Mouse (Mus musculus): ENCODE data around the gene Cab39l. TPM values are rescaled to one million over a fixed set of nuclear protein-coding genes. Genes with fewer than 3 reads are reported as not detected.

Gene Cab39l
- polyA plus RNA-seq, 1 experiment from 2014 or later = 47.7 TPM

DNA sequence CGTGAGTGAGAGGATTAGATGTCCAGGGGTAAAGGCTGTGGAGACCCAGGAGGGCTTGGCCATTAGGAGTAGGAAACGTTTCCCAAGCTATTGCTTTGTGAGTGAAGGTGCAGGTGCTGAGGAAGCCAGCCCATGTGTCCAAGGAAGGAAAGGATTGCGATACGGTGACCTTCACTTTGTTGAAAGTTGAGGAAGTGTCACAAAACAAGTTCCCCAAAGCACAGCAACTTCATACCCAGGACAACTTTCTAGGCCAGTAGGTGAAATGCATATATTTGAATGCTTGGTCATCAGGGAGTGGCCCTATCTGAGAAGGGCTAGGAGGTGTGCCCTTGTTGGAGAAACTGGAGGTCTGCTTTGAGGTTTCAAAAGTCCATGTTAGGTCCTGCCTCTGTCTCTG is 116.3 kb downstream of the Cab39l start:
- Histone ChIP-seq H3K4me1 (replicated peaks; ENCODE audit: control insufficient read depth, insufficient read depth, low read length) (no peaks in the 10 kb centered on the region), H3K4me3 (ENCODE audit: low read depth, low read length) (no peak overlapping the region), H3K9me3 (ENCODE audit: control insufficient read depth, low read length) (no peaks in the 10 kb centered on the region), H3K36me3 (ENCODE audit: control insufficient read depth, insufficient read depth, low read length) (no peaks in the 10 kb centered on the region), H3K9ac (ENCODE audit: low read depth, low read length) (no peak overlapping the region), H3K27ac (ENCODE audit: low read depth, low read length) (no peak overlapping the region), H3K27me3 (ENCODE audit: control insufficient read depth, insufficient read depth, low read length) (no peaks in the 10 kb centered on the region), H3K4me2 (replicated peaks; ENCODE audit: low read depth, low read length) (no peak overlapping the region)
- 74% methylated on average over 4 of the region's 4 CpGs for WGBS
- ATAC-seq (ENCODE audit: low FRiP score) = no peak
- no peak for DNase-seq (ENCODE audit: low spot score)

DNA sequence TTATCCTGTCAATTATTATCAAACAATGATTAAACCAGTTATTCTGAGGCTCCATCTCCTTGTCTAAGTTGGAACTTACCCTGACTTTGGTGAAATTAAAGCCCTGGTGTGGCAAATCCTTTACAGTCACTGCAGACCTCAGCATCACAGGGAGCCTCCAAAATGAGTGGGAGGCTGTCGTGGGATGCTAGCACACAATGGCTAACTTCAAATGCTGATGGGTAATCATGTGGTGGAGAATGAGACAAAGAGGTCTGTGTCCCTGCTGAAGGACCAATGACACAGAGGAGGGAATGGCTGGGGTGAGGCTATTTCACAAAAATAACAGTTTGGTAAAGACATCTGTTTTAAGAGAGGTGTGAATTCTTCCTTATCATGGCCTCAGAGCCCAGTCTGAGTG is 117.1 kb downstream of the Cab39l start:
- Histone ChIP-seq H3K36me3 (ENCODE audit: control insufficient read depth, insufficient read depth, low read length) (no peaks in the 10 kb centered on the region), H3K27me3 (ENCODE audit: control insufficient read depth, insufficient read depth, low read length) (no peaks in the 10 kb centered on the region), H3K4me1 (replicated peaks; ENCODE audit: control insufficient read depth, insufficient read depth, low read length) (no peaks in the 10 kb centered on the region), H3K4me2 (replicated peaks; ENCODE audit: low read depth, low read length) (no peak overlapping the region), H3K4me3 (ENCODE audit: low read depth, low read length) (no peak overlapping the region), H3K9ac (ENCODE audit: low read depth, low read length) (no peak overlapping the region), H3K9me3 (ENCODE audit: control insufficient read depth, low read length) (no peaks in the 10 kb centered on the region), H3K27ac (ENCODE audit: low read depth, low read length) (no peak overlapping the region)
- ATAC-seq (ENCODE audit: low FRiP score) (no peak), DNase-seq (ENCODE audit: low spot score) (no peak)
- WGBS = 30% methylated on average over 1 of the region's 1 CpGs

DNA sequence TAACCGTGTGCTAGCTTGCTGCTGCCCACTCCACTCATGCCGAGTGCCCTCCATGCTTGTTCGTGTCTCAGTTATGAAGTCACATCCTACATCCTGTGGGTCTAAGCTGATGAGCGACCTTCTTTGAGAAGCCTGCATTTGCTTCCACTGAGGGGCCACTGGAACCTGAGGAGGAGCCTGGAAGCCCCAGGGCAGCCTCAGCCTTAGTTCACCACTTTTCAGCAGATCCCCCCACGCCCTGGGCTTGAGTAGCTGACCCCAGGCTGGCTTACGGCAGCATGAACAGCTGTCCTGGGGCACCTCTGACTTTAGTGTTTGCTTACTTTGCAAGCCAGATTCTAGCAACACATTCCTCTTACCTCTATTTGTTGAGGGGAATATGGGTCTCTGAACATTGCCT is 126.0 kb downstream of the Cab39l start:
- Histone ChIP-seq H3K4me1 (replicated peaks; ENCODE audit: control insufficient read depth, insufficient read depth, low read length) (no peaks in the 10 kb centered on the region), H3K4me2 (replicated peaks; ENCODE audit: low read depth, low read length) (no peak overlapping the region), H3K9me3 (ENCODE audit: control insufficient read depth, low read length) (no peaks in the 10 kb centered on the region), H3K4me3 (ENCODE audit: low read depth, low read length) (no peak overlapping the region), H3K27me3 (ENCODE audit: control insufficient read depth, insufficient read depth, low read length) (no peaks in the 10 kb centered on the region), H3K9ac (ENCODE audit: low read depth, low read length) (no peak overlapping the region), H3K36me3 (ENCODE audit: control insufficient read depth, insufficient read depth, low read length) (no peaks in the 10 kb centered on the region), H3K27ac (ENCODE audit: low read depth, low read length) (no peak overlapping the region)
- ATAC-seq (ENCODE audit: low FRiP score) (no peak), DNase-seq (ENCODE audit: low spot score) (no peak)
- 93% methylated on average over 6 of the region's 6 CpGs for WGBS

DNA sequence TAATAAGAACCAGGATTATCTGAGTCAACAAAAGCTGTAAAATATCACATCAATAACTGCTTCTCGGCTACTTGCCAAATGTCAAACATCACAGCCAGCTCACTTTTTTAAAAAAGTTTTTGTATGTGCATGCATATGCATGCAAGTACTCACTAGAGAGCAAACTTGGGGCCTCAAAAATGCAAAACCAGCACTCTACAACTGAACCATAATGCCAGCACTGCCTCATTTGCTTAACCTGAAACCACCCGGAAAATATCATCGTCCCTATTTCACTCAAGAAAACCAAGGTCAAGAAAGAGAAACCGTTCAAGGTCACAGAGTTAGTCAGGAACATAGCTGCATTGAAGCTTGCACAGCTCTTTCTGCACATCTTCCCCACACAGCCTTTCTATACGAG is 135.6 kb downstream of the Cab39l start:
- no peak overlapping the region for H3K4me3 ChIP-seq (ENCODE audit: low read depth, low read length)
- no peak overlapping the region for H3K9ac ChIP-seq (ENCODE audit: low read depth, low read length)
- no peaks in the 10 kb centered on the region for H3K36me3 ChIP-seq (ENCODE audit: control insufficient read depth, insufficient read depth, low read length)
- DNase-seq (ENCODE audit: low spot score) (no peak), ATAC-seq (ENCODE audit: low FRiP score) (no peak)
- no peak overlapping the region for H3K4me2 ChIP-seq (replicated peaks; ENCODE audit: low read depth, low read length)
- no peaks in the 10 kb centered on the region for H3K9me3 ChIP-seq (ENCODE audit: control insufficient read depth, low read length)
- no peaks in the 10 kb centered on the region for H3K4me1 ChIP-seq (replicated peaks; ENCODE audit: control insufficient read depth, insufficient read depth, low read length)
- WGBS = 94% methylated on average over 5 of the region's 5 CpGs
- no peaks in the 10 kb centered on the region for H3K27me3 ChIP-seq (ENCODE audit: control insufficient read depth, insufficient read depth, low read length)
- no peak overlapping the region for H3K27ac ChIP-seq (ENCODE audit: low read depth, low read length)

DNA sequence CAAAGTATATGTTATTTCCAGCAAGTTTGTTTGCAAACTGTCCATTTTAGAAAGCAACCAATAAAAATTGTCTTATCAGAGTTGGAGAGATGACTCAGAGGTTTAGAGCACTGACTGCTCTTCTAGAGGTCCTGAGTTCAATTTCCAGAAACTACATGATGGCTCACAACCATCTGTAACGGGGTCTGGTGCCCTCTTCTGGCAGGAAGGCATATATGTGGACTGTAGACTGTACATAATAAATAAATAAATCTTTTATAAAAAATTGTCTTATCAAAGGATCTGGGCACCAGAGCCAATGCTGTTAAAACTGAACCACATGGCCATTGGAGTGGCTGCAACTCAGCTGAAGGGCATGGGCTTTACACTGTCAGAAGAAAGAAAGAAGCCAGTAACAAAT is 149.8 kb downstream of the Cab39l start:
- H3K27me3 ChIP-seq (ENCODE audit: control insufficient read depth, insufficient read depth, low read length) = no peaks in the 10 kb centered on the region
- H3K9me3 ChIP-seq (ENCODE audit: control insufficient read depth, low read length) = no peaks in the 10 kb centered on the region
- DNase-seq (ENCODE audit: low spot score) (no peak), ATAC-seq (ENCODE audit: low FRiP score) (no peak)
- no peak overlapping the region for H3K4me3 ChIP-seq (ENCODE audit: low read depth, low read length)
- H3K4me2 ChIP-seq (replicated peaks; ENCODE audit: low read depth, low read length) = no peak overlapping the region
- whole genome bisulfite sequencing = 74% methylated on average over 1 of the region's 1 CpGs
- no peaks in the 10 kb centered on the region for H3K4me1 ChIP-seq (replicated peaks; ENCODE audit: control insufficient read depth, insufficient read depth, low read length)
- peaks cover 5% of the 10 kb centered on the region; the same call in 1 of the 2 replicates for H3K36me3 ChIP-seq (ENCODE audit: control insufficient read depth, insufficient read depth, low read length)
- H3K9ac ChIP-seq (ENCODE audit: low read depth, low read length) = no peak overlapping the region
- H3K27ac ChIP-seq (ENCODE audit: low read depth, low read length) = no peak overlapping the region

- Histone ChIP-seq H3K36me3 (ENCODE audit: control insufficient read depth, insufficient read depth, low read length) (0 out of 2 replicates have a peak, but pooled peaks cover 5% of the 10 kb centered on the region), H3K27ac (ENCODE audit: low read depth, low read length) (no peak overlapping the region), H3K9me3 (ENCODE audit: control insufficient read depth, low read length) (no peaks in the 10 kb centered on the region), H3K4me3 (ENCODE audit: low read depth, low read length) (no peak overlapping the region), H3K4me2 (replicated peaks; ENCODE audit: low read depth, low read length) (no peak overlapping the region), H3K27me3 (ENCODE audit: control insufficient read depth, insufficient read depth, low read length) (no peaks in the 10 kb centered on the region), H3K4me1 (replicated peaks; ENCODE audit: control insufficient read depth, insufficient read depth, low read length) (no peaks in the 10 kb centered on the region), H3K9ac (ENCODE audit: low read depth, low read length) (no peak overlapping the region)
- no peak for ATAC-seq (ENCODE audit: low FRiP score)
- no peak for DNase-seq (ENCODE audit: low spot score)
- WGBS = 66% methylated on average over 8 of the region's 8 CpGs
Measured at GRCm38 (mm10) chr14:59591901-59592300, 151.1 kb downstream of the Cab39l start.

DNA sequence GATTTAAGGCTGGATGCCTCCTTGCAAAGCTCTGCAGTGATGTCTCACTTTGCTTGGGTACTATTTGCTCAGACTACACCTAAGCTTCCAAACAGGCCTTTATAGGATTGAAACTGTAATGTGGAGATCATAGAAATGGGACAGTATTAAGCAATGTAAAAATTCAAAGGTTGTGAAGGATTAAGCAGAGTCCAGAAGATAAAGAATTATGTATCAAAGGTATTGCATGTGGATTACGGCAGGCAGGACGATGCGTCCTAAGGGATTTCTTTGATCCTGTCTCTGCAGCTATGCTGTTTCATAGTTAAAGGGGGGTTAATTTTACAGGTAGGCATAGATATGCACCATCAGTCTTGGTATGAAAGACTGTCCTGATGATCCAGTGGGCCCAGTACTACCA is 151.8 kb downstream of the Cab39l start:
- Histone ChIP-seq H3K4me2 (replicated peaks; ENCODE audit: low read depth, low read length) (no peak overlapping the region), H3K27me3 (ENCODE audit: control insufficient read depth, insufficient read depth, low read length) (no peaks in the 10 kb centered on the region), H3K27ac (ENCODE audit: low read depth, low read length) (no peak overlapping the region), H3K36me3 (ENCODE audit: control insufficient read depth, insufficient read depth, low read length) (0 out of 2 replicates have a peak, but pooled peaks cover 5% of the 10 kb centered on the region), H3K4me1 (replicated peaks; ENCODE audit: control insufficient read depth, insufficient read depth, low read length) (0 out of 2 replicates have a peak, but pooled peaks cover 2% of the 10 kb centered on the region), H3K9me3 (ENCODE audit: control insufficient read depth, low read length) (no peaks in the 10 kb centered on the region), H3K9ac (ENCODE audit: low read depth, low read length) (no peak overlapping the region), H3K4me3 (ENCODE audit: low read depth, low read length) (no peak overlapping the region)
- ATAC-seq (ENCODE audit: low FRiP score) (no peak), DNase-seq (ENCODE audit: low spot score) (no peak)
- 97% methylated on average over 3 of the region's 3 CpGs for WGBS

DNA sequence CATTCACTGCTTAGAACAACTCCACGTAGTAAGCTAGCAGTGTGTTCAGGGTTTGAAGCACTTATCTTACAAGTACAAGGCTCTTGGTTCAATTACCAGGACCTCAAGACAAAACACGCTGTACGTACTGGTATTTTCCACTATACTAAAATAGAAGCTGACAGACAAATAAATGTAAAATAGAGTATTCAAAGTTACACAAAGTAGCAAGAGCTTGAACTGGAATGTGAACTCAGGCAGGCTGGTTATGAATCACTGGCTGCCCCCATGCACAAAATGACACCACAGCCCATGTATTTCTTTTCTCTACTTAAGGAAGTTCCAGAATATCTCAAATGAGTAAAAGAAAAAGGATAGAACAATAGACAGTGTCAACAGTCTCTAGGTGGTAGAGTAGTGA is 154.2 kb downstream of the Cab39l start:
- Histone ChIP-seq H3K4me3 (ENCODE audit: low read depth, low read length) (no peak overlapping the region), H3K9me3 (ENCODE audit: control insufficient read depth, low read length) (no peaks in the 10 kb centered on the region), H3K4me2 (replicated peaks; ENCODE audit: low read depth, low read length) (no peak overlapping the region), H3K9ac (ENCODE audit: low read depth, low read length) (no peak overlapping the region), H3K4me1 (replicated peaks; ENCODE audit: control insufficient read depth, insufficient read depth, low read length) (0 out of 2 replicates have a peak, but pooled peaks cover 2% of the 10 kb centered on the region), H3K27me3 (ENCODE audit: control insufficient read depth, insufficient read depth, low read length) (no peaks in the 10 kb centered on the region), H3K27ac (ENCODE audit: low read depth, low read length) (no peak overlapping the region), H3K36me3 (ENCODE audit: control insufficient read depth, insufficient read depth, low read length) (no peaks in the 10 kb centered on the region)
- WGBS = 96% methylated on average over 3 of the region's 3 CpGs
- DNase-seq (ENCODE audit: low spot score) (no peak), ATAC-seq (ENCODE audit: low FRiP score) (no peak)

- 0 out of 2 replicates have a peak, but pooled peaks cover 2% of the 10 kb centered on the region for H3K4me1 ChIP-seq (replicated peaks; ENCODE audit: control insufficient read depth, insufficient read depth, low read length)
- peak within 1 kb of the TSS; percentile 89 for H3K4me3 ChIP-seq (ENCODE audit: low read depth, low read length)
- H3K9me3 ChIP-seq (ENCODE audit: control insufficient read depth, low read length) = no peaks in the 10 kb centered on the region
- under 1% methylated on average over 46 of the region's 48 CpGs for WGBS
- peak within 1 kb of the TSS; percentile 76 for H3K9ac ChIP-seq (ENCODE audit: low read depth, low read length)
- H3K27ac ChIP-seq (ENCODE audit: low read depth, low read length) = peak within 1 kb of the TSS; percentile 51
- ATAC-seq (ENCODE audit: low FRiP score) (peak; percentile 91), DNase-seq (ENCODE audit: low spot score) (peak; percentile 98)
- no peaks in the 10 kb centered on the region for H3K36me3 ChIP-seq (ENCODE audit: control insufficient read depth, insufficient read depth, low read length)
- no peaks in the 10 kb centered on the region for H3K27me3 ChIP-seq (ENCODE audit: control insufficient read depth, insufficient read depth, low read length)
- peak within 1 kb of the TSS; percentile 96 for H3K4me2 ChIP-seq (replicated peaks; ENCODE audit: low read depth, low read length)
Measured at GRCm38 (mm10) chr14:59597398-59598259, 156.9 kb downstream of the Cab39l start, which contains the start of gene Cdadc1. Cdadc1 (minus strand) TSS chr14:59597959.

Data from hindbrain, embryonic 11.5 days (tissue).